Mouse (Mus musculus): Measurements from ENCODE around the gene Aox2.

- TF ChIP-seq CTCF (IDR thresholded peaks at IDR 0.05; ENCODE audit: extremely low read depth, insufficient read depth, insufficient read length, insufficient replicate concordance) = no peak
- no peak for TF ChIP-seq POLR2A (IDR thresholded peaks at IDR 0.05; ENCODE audit: low read depth, low read length)
Observed at GRCm38 (mm10) chr1:58424551-58424950, 146.4 kb downstream of the Aox2 start.
